Mouse (Mus musculus) ES-E14 (cell line): ENCODE data around the gene 1700030J22Rik.

Source experiments
- CHD2 ChIP-seq: IDR thresholded peaks from 2 replicates; pipeline ENCODE4 v1.6.1; 2014; ENCODE audit warnings: mild to moderate bottlenecking, low read depth, low read length, inconsistent platforms
- HCFC1 ChIP-seq: IDR thresholded peaks from 2 replicates; pipeline ENCODE4 v1.6.1; 2012; ENCODE audit warnings: low read length, inconsistent platforms, borderline replicate concordance; ENCODE audit not compliant: insufficient read depth
- MAFK ChIP-seq: IDR thresholded peaks from 2 replicates; pipeline ENCODE4 v1.6.1; 2014; ENCODE audit warnings: mild to moderate bottlenecking, low read depth, low read length, inconsistent platforms; ENCODE audit not compliant: insufficient read depth
- ZC3H11A ChIP-seq: IDR thresholded peaks from 2 replicates; pipeline ENCODE4 v1.6.1; 2012; ENCODE audit warnings: low read depth, mild to moderate bottlenecking, inconsistent platforms, low read length, borderline replicate concordance
- ZNF384 ChIP-seq: IDR thresholded peaks from 2 replicates; pipeline ENCODE4 v1.6.1; 2012; ENCODE audit warnings: low read depth, low read length, inconsistent platforms

GRCm38 (mm10) chr8:116943555-116944384 lies 35.0 kb downstream of the 1700030J22Rik start:
- TF ChIP-seq CHD2 (no peak), MAFK (no peak), ZC3H11A (no peak), HCFC1 (0 out of 2 replicates have a peak, but pooled peaks have one; percentile 23), ZNF384 (no peak)
